Mouse (Mus musculus): ENCODE results near the gene Zfand3. TPM values are rescaled to one million over a fixed set of nuclear protein-coding genes. Genes with fewer than 3 reads are reported as not detected.
A peak's percentile ranks its signal among the peaks of the same experiment; 100 is the strongest.

The Zfand3 gene
- polyA plus RNA-seq, 1 experiment from 2014 or later = 55.6 TPM

GRCm38 (mm10) chr17:30158419-30159108 lies 154.0 kb downstream of the Zfand3 start:
- H3K27me3 ChIP-seq (replicated peaks) = no peaks in the 10 kb centered on the region
- WGBS = 60% methylated on average over 10 of the region's 10 CpGs
- H3K27ac ChIP-seq (replicated peaks) = peak overlapping the region; percentile 37; the same call in 1 of the 2 replicates
- H3K4me3 ChIP-seq (replicated peaks) = no peak overlapping the region
- ATAC-seq (ENCODE audit: low FRiP score) = no peak
- H3K9me3 ChIP-seq (replicated peaks) = no peaks in the 10 kb centered on the region
- H3K4me2 ChIP-seq = no peak overlapping the region
- H3K36me3 ChIP-seq = no peaks in the 10 kb centered on the region
- peaks cover 47% of the 10 kb centered on the region for H3K4me1 ChIP-seq
- H3K9ac ChIP-seq (replicated peaks) = no peak overlapping the region

GRCm38 (mm10) chr17:30159341-30159740 lies 154.8 kb downstream of the Zfand3 start:
- H3K9me3 ChIP-seq (replicated peaks) = no peaks in the 10 kb centered on the region
- 35% methylated on average over 5 of the region's 5 CpGs for WGBS
- H3K9ac ChIP-seq (replicated peaks) = no peak overlapping the region
- no peak for ATAC-seq (ENCODE audit: low FRiP score)
- peaks cover 46% of the 10 kb centered on the region for H3K4me1 ChIP-seq
- no peaks in the 10 kb centered on the region for H3K27me3 ChIP-seq (replicated peaks)
- H3K4me3 ChIP-seq (replicated peaks) = no peak overlapping the region
- no peak overlapping the region for H3K4me2 ChIP-seq
- no peaks in the 10 kb centered on the region for H3K36me3 ChIP-seq
- no peak overlapping the region for H3K27ac ChIP-seq (replicated peaks)

GRCm38 (mm10) chr17:30160823-30161432 lies 156.4 kb downstream of the Zfand3 start:
- Histone ChIP-seq H3K27me3 (replicated peaks) (no peaks in the 10 kb centered on the region), H3K4me2 (no peak overlapping the region), H3K9me3 (replicated peaks) (no peaks in the 10 kb centered on the region), H3K9ac (replicated peaks) (no peak overlapping the region), H3K36me3 (no peaks in the 10 kb centered on the region), H3K4me1 (peaks cover 37% of the 10 kb centered on the region), H3K27ac (replicated peaks) (peak overlapping the region; percentile 46), H3K4me3 (replicated peaks) (no peak overlapping the region)
- WGBS = 33% methylated on average over 14 of the region's 14 CpGs
- peak; percentile 75 for ATAC-seq (ENCODE audit: low FRiP score)

- H3K4me3 ChIP-seq (replicated peaks) = no peak overlapping the region
- ATAC-seq (ENCODE audit: low FRiP score) = no peak
- 96% methylated on average over 5 of the region's 5 CpGs for WGBS
- H3K4me2 ChIP-seq = no peak overlapping the region
- peaks cover 34% of the 10 kb centered on the region for H3K4me1 ChIP-seq
- H3K36me3 ChIP-seq = no peaks in the 10 kb centered on the region
- H3K27ac ChIP-seq (replicated peaks) = no peak overlapping the region
- H3K27me3 ChIP-seq (replicated peaks) = no peaks in the 10 kb centered on the region
- no peak overlapping the region for H3K9ac ChIP-seq (replicated peaks)
- H3K9me3 ChIP-seq (replicated peaks) = no peaks in the 10 kb centered on the region
Measured at GRCm38 (mm10) chr17:30162983-30163382, 158.4 kb downstream of the Zfand3 start.

GRCm38 (mm10) chr17:30163793-30164192 lies 159.3 kb downstream of the Zfand3 start:
- ATAC-seq (ENCODE audit: low FRiP score) = no peak
- no peaks in the 10 kb centered on the region for H3K27me3 ChIP-seq (replicated peaks)
- WGBS = 89% methylated on average over 6 of the region's 6 CpGs
- no peak overlapping the region for H3K4me3 ChIP-seq (replicated peaks)
- H3K9ac ChIP-seq (replicated peaks) = no peak overlapping the region
- no peak overlapping the region for H3K4me2 ChIP-seq
- no peak overlapping the region for H3K27ac ChIP-seq (replicated peaks)
- H3K36me3 ChIP-seq = no peaks in the 10 kb centered on the region
- H3K4me1 ChIP-seq = peaks cover 26% of the 10 kb centered on the region
- no peaks in the 10 kb centered on the region for H3K9me3 ChIP-seq (replicated peaks)

- Histone ChIP-seq H3K9me3 (replicated peaks) (no peaks in the 10 kb centered on the region), H3K4me2 (no peak overlapping the region), H3K4me1 (peaks cover 18% of the 10 kb centered on the region), H3K36me3 (no peaks in the 10 kb centered on the region), H3K27ac (replicated peaks) (no peak overlapping the region), H3K27me3 (replicated peaks) (no peaks in the 10 kb centered on the region), H3K4me3 (replicated peaks) (no peak overlapping the region), H3K9ac (replicated peaks) (no peak overlapping the region)
- ATAC-seq (ENCODE audit: low FRiP score) = no peak
- WGBS = 78% methylated on average over 9 of the region's 9 CpGs
Measured at GRCm38 (mm10) chr17:30164818-30165217, 160.3 kb downstream of the Zfand3 start.

- no peak for ATAC-seq (ENCODE audit: low FRiP score)
- Histone ChIP-seq H3K9ac (replicated peaks) (no peak overlapping the region), H3K4me2 (no peak overlapping the region), H3K9me3 (replicated peaks) (no peaks in the 10 kb centered on the region), H3K4me1 (peaks cover 8% of the 10 kb centered on the region; the same call in 1 of the 2 replicates), H3K27ac (replicated peaks) (no peak overlapping the region), H3K36me3 (no peaks in the 10 kb centered on the region), H3K27me3 (replicated peaks) (no peaks in the 10 kb centered on the region), H3K4me3 (replicated peaks) (no peak overlapping the region)
- 67% methylated on average over 4 of the region's 4 CpGs for WGBS
Measured at GRCm38 (mm10) chr17:30177435-30177834, 172.9 kb downstream of the Zfand3 start.

- Histone ChIP-seq H3K4me3 (replicated peaks) (no peak overlapping the region), H3K27ac (replicated peaks) (no peak overlapping the region), H3K27me3 (replicated peaks) (no peaks in the 10 kb centered on the region), H3K36me3 (no peaks in the 10 kb centered on the region), H3K9me3 (replicated peaks) (no peaks in the 10 kb centered on the region), H3K9ac (replicated peaks) (no peak overlapping the region), H3K4me2 (no peak overlapping the region), H3K4me1 (peaks cover 8% of the 10 kb centered on the region)
- ATAC-seq (ENCODE audit: low FRiP score) = no peak
- 86% methylated on average over 1 of the region's 1 CpGs for WGBS
Measured at GRCm38 (mm10) chr17:30178402-30178801, 173.9 kb downstream of the Zfand3 start.

- ATAC-seq (ENCODE audit: low FRiP score) = no peak
Measured at GRCm38 (mm10) chr17:30180197-30180596, 175.7 kb downstream of the Zfand3 start.

GRCm38 (mm10) chr17:30181554-30181953 lies 177.0 kb downstream of the Zfand3 start:
- no peaks in the 10 kb centered on the region for H3K9me3 ChIP-seq (replicated peaks)
- ATAC-seq (ENCODE audit: low FRiP score) = no peak
- no peak overlapping the region for H3K27ac ChIP-seq (replicated peaks)
- H3K36me3 ChIP-seq = no peaks in the 10 kb centered on the region
- H3K27me3 ChIP-seq (replicated peaks) = no peaks in the 10 kb centered on the region
- H3K4me3 ChIP-seq (replicated peaks) = no peak overlapping the region
- H3K4me1 ChIP-seq = peaks cover 12% of the 10 kb centered on the region
- no peak overlapping the region for H3K9ac ChIP-seq (replicated peaks)
- H3K4me2 ChIP-seq = no peak overlapping the region
- WGBS = 91% methylated on average over 4 of the region's 4 CpGs

More at GRCm38 (mm10) chr17:30180197-30180596, 175.7 kb downstream of the Zfand3 start:
- Histone ChIP-seq H3K4me1 (peaks cover 12% of the 10 kb centered on the region), H3K9ac (replicated peaks) (no peak overlapping the region), H3K9me3 (replicated peaks) (no peaks in the 10 kb centered on the region), H3K27me3 (replicated peaks) (no peaks in the 10 kb centered on the region), H3K4me2 (no peak overlapping the region), H3K36me3 (no peaks in the 10 kb centered on the region), H3K4me3 (replicated peaks) (no peak overlapping the region), H3K27ac (replicated peaks) (no peak overlapping the region)
- WGBS = 73% methylated on average over 6 of the region's 6 CpGs

- 92% methylated on average over 2 of the region's 2 CpGs for WGBS
- Histone ChIP-seq H3K36me3 (no peaks in the 10 kb centered on the region), H3K9me3 (replicated peaks) (no peaks in the 10 kb centered on the region), H3K9ac (replicated peaks) (no peak overlapping the region), H3K4me2 (no peak overlapping the region), H3K27ac (replicated peaks) (no peak overlapping the region), H3K27me3 (replicated peaks) (no peaks in the 10 kb centered on the region), H3K4me3 (replicated peaks) (no peak overlapping the region), H3K4me1 (peaks cover 13% of the 10 kb centered on the region)
- ATAC-seq (ENCODE audit: low FRiP score) = no peak
Measured at GRCm38 (mm10) chr17:30182063-30182462, 177.5 kb downstream of the Zfand3 start.

- Histone ChIP-seq H3K4me2 (no peak overlapping the region), H3K27me3 (replicated peaks) (no peaks in the 10 kb centered on the region), H3K9ac (replicated peaks) (no peak overlapping the region), H3K4me3 (replicated peaks) (no peak overlapping the region), H3K27ac (replicated peaks) (no peak overlapping the region), H3K36me3 (no peaks in the 10 kb centered on the region), H3K9me3 (replicated peaks) (no peaks in the 10 kb centered on the region), H3K4me1 (peaks cover 20% of the 10 kb centered on the region)
- 71% methylated on average over 6 of the region's 6 CpGs for WGBS
- ATAC-seq (ENCODE audit: low FRiP score) = no peak
Measured at GRCm38 (mm10) chr17:30183561-30183960, 179.0 kb downstream of the Zfand3 start.

Data from neural tube, embryonic 15.5 days (tissue).